Mouse (Mus musculus): ENCODE measurements around the gene Rps12-ps3. TPM values are rescaled to one million over a fixed set of nuclear protein-coding genes. Genes with fewer than 3 reads are reported as not detected.

The Rps12-ps3 gene
- polyA plus RNA-seq, 1 experiment from 2014 or later = 6.0 TPM

- 84% methylated on average over 3 of the region's 3 CpGs for WGBS
- no peak for ATAC-seq (replicated peaks; ENCODE audit: insufficient number of reproducible peaks, insufficient read depth, low FRiP score, low read depth)
- Histone ChIP-seq H3K36me3 (no peaks in the 10 kb centered on the region), H3K4me3 (no peak overlapping the region), H3K4me1 (replicated peaks) (peaks cover 12% of the 10 kb centered on the region), H3K27me3 (no peaks in the 10 kb centered on the region), H3K9ac (no peak overlapping the region), H3K9me3 (replicated peaks) (no peaks in the 10 kb centered on the region), H3K4me2 (no peak overlapping the region), H3K27ac (no peak overlapping the region)
Observed at GRCm38 (mm10) chr19:59337872-59338681, 16.0 kb downstream of the Rps12-ps3 start.

GRCm38 (mm10) chr19:59339908-59340307 is 17.8 kb downstream of the Rps12-ps3 start:
- Histone ChIP-seq H3K27me3 (no peaks in the 10 kb centered on the region), H3K9ac (no peak overlapping the region), H3K9me3 (replicated peaks) (no peaks in the 10 kb centered on the region), H3K27ac (no peak overlapping the region), H3K36me3 (no peaks in the 10 kb centered on the region), H3K4me3 (no peak overlapping the region), H3K4me2 (no peak overlapping the region), H3K4me1 (replicated peaks) (peaks cover 26% of the 10 kb centered on the region)
- WGBS = 79% methylated on average over 3 of the region's 3 CpGs
- no peak for ATAC-seq (replicated peaks; ENCODE audit: insufficient number of reproducible peaks, insufficient read depth, low FRiP score, low read depth)

GRCm38 (mm10) chr19:59342964-59343363 is 20.9 kb downstream of the Rps12-ps3 start:
- Histone ChIP-seq H3K9me3 (replicated peaks) (no peaks in the 10 kb centered on the region), H3K4me1 (replicated peaks) (peaks cover 30% of the 10 kb centered on the region), H3K9ac (peak overlapping the region; percentile 17; the same call in 1 of the 2 replicates), H3K36me3 (no peaks in the 10 kb centered on the region), H3K27me3 (0 out of 2 replicates have a peak, but pooled peaks cover 3% of the 10 kb centered on the region), H3K4me2 (peak overlapping the region; percentile 98), H3K4me3 (peak overlapping the region; percentile 98), H3K27ac (no peak overlapping the region)
- WGBS = 40% methylated on average over 2 of the region's 2 CpGs
- no peak for ATAC-seq (replicated peaks; ENCODE audit: insufficient number of reproducible peaks, insufficient read depth, low FRiP score, low read depth)

GRCm38 (mm10) chr19:59344304-59344711 is 22.2 kb downstream of the Rps12-ps3 start:
- no peak for ATAC-seq (replicated peaks; ENCODE audit: insufficient number of reproducible peaks, insufficient read depth, low FRiP score, low read depth)
- Histone ChIP-seq H3K4me3 (peak overlapping the region; percentile 98), H3K4me2 (peak overlapping the region; percentile 98), H3K4me1 (replicated peaks) (peaks cover 27% of the 10 kb centered on the region), H3K36me3 (no peaks in the 10 kb centered on the region), H3K9me3 (replicated peaks) (no peaks in the 10 kb centered on the region), H3K9ac (peak overlapping the region; percentile 96), H3K27ac (peak overlapping the region; percentile 94; the same call in 1 of the 2 replicates), H3K27me3 (peaks cover 6% of the 10 kb centered on the region; the same call in 1 of the 2 replicates)
- WGBS = under 1% methylated on average over 14 of the region's 14 CpGs

- H3K27me3 ChIP-seq = peaks cover 11% of the 10 kb centered on the region; the same call in 1 of the 2 replicates
- peak overlapping the region; percentile 98 for H3K4me3 ChIP-seq
- no peaks in the 10 kb centered on the region for H3K9me3 ChIP-seq (replicated peaks)
- H3K4me2 ChIP-seq = peak overlapping the region; percentile 98
- H3K27ac ChIP-seq = peak overlapping the region; percentile 94
- no peaks in the 10 kb centered on the region for H3K36me3 ChIP-seq
- peaks cover 27% of the 10 kb centered on the region for H3K4me1 ChIP-seq (replicated peaks)
- ATAC-seq (replicated peaks; ENCODE audit: insufficient number of reproducible peaks, insufficient read depth, low FRiP score, low read depth) = peak; percentile 44
- under 1% methylated on average over 63 of the region's 70 CpGs for WGBS
- H3K9ac ChIP-seq = peak overlapping the region; percentile 96
Observed at GRCm38 (mm10) chr19:59345081-59345657, 23.1 kb downstream of the Rps12-ps3 start.

GRCm38 (mm10) chr19:59345658-59346283 is 23.7 kb downstream of the Rps12-ps3 start, which contains the start of gene Pdzd8:
Gene Pdzd8 (minus strand): TSS chr19:59345780.
- peak within 1 kb of the TSS; percentile 98 for H3K4me2 ChIP-seq
- peaks cover 27% of the 10 kb centered on the region for H3K4me1 ChIP-seq (replicated peaks)
- no peaks in the 10 kb centered on the region for H3K9me3 ChIP-seq (replicated peaks)
- peak within 1 kb of the TSS; percentile 98 for H3K4me3 ChIP-seq
- H3K9ac ChIP-seq = peak within 1 kb of the TSS; percentile 96
- H3K36me3 ChIP-seq = no peaks in the 10 kb centered on the region
- WGBS = under 1% methylated on average over 75 of the region's 91 CpGs
- peak within 1 kb of the TSS; percentile 94 for H3K27ac ChIP-seq
- ATAC-seq (replicated peaks; ENCODE audit: insufficient number of reproducible peaks, insufficient read depth, low FRiP score, low read depth) = peak; percentile 97
- peaks cover 11% of the 10 kb centered on the region; the same call in 1 of the 2 replicates for H3K27me3 ChIP-seq

- Histone ChIP-seq H3K4me3 (peak overlapping the region; percentile 98), H3K27ac (peak overlapping the region; percentile 94), H3K9ac (peak overlapping the region; percentile 96), H3K36me3 (no peaks in the 10 kb centered on the region), H3K4me2 (peak overlapping the region; percentile 98), H3K4me1 (replicated peaks) (peaks cover 23% of the 10 kb centered on the region), H3K9me3 (replicated peaks) (no peaks in the 10 kb centered on the region), H3K27me3 (peaks cover 11% of the 10 kb centered on the region; the same call in 1 of the 2 replicates)
- ATAC-seq (replicated peaks; ENCODE audit: insufficient number of reproducible peaks, insufficient read depth, low FRiP score, low read depth) = no peak
- 3% methylated on average over 11 of the region's 11 CpGs for WGBS
Observed at GRCm38 (mm10) chr19:59346325-59346724, 24.2 kb downstream of the Rps12-ps3 start.

- H3K4me1 ChIP-seq (replicated peaks) = peaks cover 9% of the 10 kb centered on the region
- H3K27me3 ChIP-seq = peaks cover 31% of the 10 kb centered on the region
- H3K9ac ChIP-seq = no peak overlapping the region
- no peak overlapping the region for H3K27ac ChIP-seq
- H3K9me3 ChIP-seq (replicated peaks) = no peaks in the 10 kb centered on the region
- no peaks in the 10 kb centered on the region for H3K36me3 ChIP-seq
- no peak for ATAC-seq (replicated peaks; ENCODE audit: insufficient number of reproducible peaks, insufficient read depth, low FRiP score, low read depth)
- no peak overlapping the region for H3K4me3 ChIP-seq
- WGBS = 86% methylated on average over 6 of the region's 6 CpGs
- H3K4me2 ChIP-seq = no peak overlapping the region
Observed at GRCm38 (mm10) chr19:59349329-59349960, 27.4 kb downstream of the Rps12-ps3 start.

GRCm38 (mm10) chr19:59350273-59350903 is 28.3 kb downstream of the Rps12-ps3 start:
- ATAC-seq (replicated peaks; ENCODE audit: insufficient number of reproducible peaks, insufficient read depth, low FRiP score, low read depth) = no peak
- H3K4me3 ChIP-seq = no peak overlapping the region
- H3K36me3 ChIP-seq = no peaks in the 10 kb centered on the region
- H3K27me3 ChIP-seq = peaks cover 31% of the 10 kb centered on the region
- H3K4me1 ChIP-seq (replicated peaks) = peaks cover 8% of the 10 kb centered on the region
- H3K4me2 ChIP-seq = no peak overlapping the region
- H3K9me3 ChIP-seq (replicated peaks) = no peaks in the 10 kb centered on the region
- no peak overlapping the region for H3K9ac ChIP-seq
- H3K27ac ChIP-seq = no peak overlapping the region
- 81% methylated on average over 7 of the region's 7 CpGs for WGBS

- no peak overlapping the region for H3K27ac ChIP-seq
- H3K4me3 ChIP-seq = no peak overlapping the region
- no peak for ATAC-seq (replicated peaks; ENCODE audit: insufficient number of reproducible peaks, insufficient read depth, low FRiP score, low read depth)
- peaks cover 31% of the 10 kb centered on the region for H3K27me3 ChIP-seq
- no peak overlapping the region for H3K9ac ChIP-seq
- no peaks in the 10 kb centered on the region for H3K36me3 ChIP-seq
- H3K4me2 ChIP-seq = no peak overlapping the region
- no peaks in the 10 kb centered on the region for H3K9me3 ChIP-seq (replicated peaks)
- peaks cover 6% of the 10 kb centered on the region for H3K4me1 ChIP-seq (replicated peaks)
- WGBS = 41% methylated on average over 15 of the region's 15 CpGs
Observed at GRCm38 (mm10) chr19:59351151-59351889, 29.2 kb downstream of the Rps12-ps3 start.

Measured in heart, embryonic 15.5 days (tissue).